Mouse (Mus musculus): ENCODE measurements around the gene Smtn. TPM values are rescaled to one million over a fixed set of nuclear protein-coding genes. Genes with fewer than 3 reads are reported as not detected.

Gene Smtn
- polyA plus RNA-seq, 2 experiments = 59.0 to 79.6 TPM

- Histone ChIP-seq H3K36me3 (ENCODE audit: control insufficient read depth, insufficient read depth, low read length) (no peaks in the 10 kb centered on the region), H3K9ac (ENCODE audit: low read depth, low read length, severe bottlenecking) (no peak overlapping the region), H3K9me3 (ENCODE audit: control insufficient read depth, low read length) (no peaks in the 10 kb centered on the region), H3K4me2 (replicated peaks; ENCODE audit: low read depth, low read length, severe bottlenecking) (no peak overlapping the region), H3K4me1 (ENCODE audit: control insufficient read depth, insufficient read depth, low read length) (peaks cover 14% of the 10 kb centered on the region), H3K27ac (replicated peaks; ENCODE audit: low read depth, low read length) (no peak overlapping the region), H3K27me3 (ENCODE audit: control insufficient read depth, insufficient read depth, low read length) (no peaks in the 10 kb centered on the region), H3K4me3 (replicated peaks; ENCODE audit: low read length) (no peak overlapping the region)
- peak; percentile 65 for DNase-seq (ENCODE audit: low spot score)
- 52% methylated on average over 6 of the region's 6 CpGs for WGBS
- no peak for ATAC-seq (ENCODE audit: low FRiP score, low read depth)
- no peak for TF ChIP-seq POLR2A (IDR thresholded peaks at IDR 0.05; ENCODE audit: borderline replicate concordance, extremely low read depth, insufficient read depth, insufficient read length)
These were observed 7.6 kb upstream of the Smtn start for GRCm38 (mm10) chr11:3547969-3548368.

DNA sequence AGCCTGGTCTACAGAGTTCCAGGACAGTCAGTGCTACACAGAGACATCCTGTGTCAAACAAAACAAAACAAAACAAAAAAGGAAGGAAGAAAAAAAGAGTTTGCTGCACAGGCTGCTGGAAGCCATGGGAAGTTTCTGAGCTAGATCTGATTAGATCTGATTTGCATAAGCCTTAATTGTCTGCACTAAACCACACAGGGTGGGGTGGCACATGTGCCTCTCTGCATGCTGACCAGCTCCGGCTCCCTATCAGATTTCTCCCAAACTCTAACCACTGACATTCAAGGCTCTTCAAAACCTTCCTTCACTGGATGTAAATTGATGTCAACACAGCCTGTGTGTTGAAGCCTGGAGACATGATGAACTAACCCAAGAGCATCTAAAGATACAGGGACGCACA lies 6.6 kb upstream of the Smtn start:
- Histone ChIP-seq H3K4me2 (replicated peaks; ENCODE audit: low read depth, low read length, severe bottlenecking) (no peak overlapping the region), H3K9ac (ENCODE audit: low read depth, low read length, severe bottlenecking) (no peak overlapping the region), H3K27me3 (ENCODE audit: control insufficient read depth, insufficient read depth, low read length) (no peaks in the 10 kb centered on the region), H3K4me1 (ENCODE audit: control insufficient read depth, insufficient read depth, low read length) (peaks cover 18% of the 10 kb centered on the region), H3K27ac (replicated peaks; ENCODE audit: low read depth, low read length) (no peak overlapping the region), H3K9me3 (ENCODE audit: control insufficient read depth, low read length) (no peaks in the 10 kb centered on the region), H3K4me3 (replicated peaks; ENCODE audit: low read length) (no peak overlapping the region), H3K36me3 (ENCODE audit: control insufficient read depth, insufficient read depth, low read length) (no peaks in the 10 kb centered on the region)
- no peak for ATAC-seq (ENCODE audit: low FRiP score, low read depth)
- 95% methylated on average over 2 of the region's 2 CpGs for WGBS
- no peak for TF ChIP-seq POLR2A (IDR thresholded peaks at IDR 0.05; ENCODE audit: borderline replicate concordance, extremely low read depth, insufficient read depth, insufficient read length)
- no peak for DNase-seq (ENCODE audit: low spot score)

GRCm38 (mm10) chr11:3546242-3546562 lies 5.8 kb upstream of the Smtn start:
- no peaks in the 10 kb centered on the region for H3K27me3 ChIP-seq (ENCODE audit: control insufficient read depth, insufficient read depth, low read length)
- peaks cover 18% of the 10 kb centered on the region for H3K4me1 ChIP-seq (ENCODE audit: control insufficient read depth, insufficient read depth, low read length)
- H3K36me3 ChIP-seq (ENCODE audit: control insufficient read depth, insufficient read depth, low read length) = no peaks in the 10 kb centered on the region
- 14% methylated on average over 1 of the region's 1 CpGs for WGBS
- ATAC-seq (ENCODE audit: low FRiP score, low read depth) (no peak), DNase-seq (ENCODE audit: low spot score) (no peak)
- no peak overlapping the region for H3K9ac ChIP-seq (ENCODE audit: low read depth, low read length, severe bottlenecking)
- H3K27ac ChIP-seq (replicated peaks; ENCODE audit: low read depth, low read length) = no peak overlapping the region
- H3K9me3 ChIP-seq (ENCODE audit: control insufficient read depth, low read length) = no peaks in the 10 kb centered on the region
- no peak overlapping the region for H3K4me3 ChIP-seq (replicated peaks; ENCODE audit: low read length)
- no peak for TF ChIP-seq POLR2A (IDR thresholded peaks at IDR 0.05; ENCODE audit: borderline replicate concordance, extremely low read depth, insufficient read depth, insufficient read length)
- no peak overlapping the region for H3K4me2 ChIP-seq (replicated peaks; ENCODE audit: low read depth, low read length, severe bottlenecking)

DNA sequence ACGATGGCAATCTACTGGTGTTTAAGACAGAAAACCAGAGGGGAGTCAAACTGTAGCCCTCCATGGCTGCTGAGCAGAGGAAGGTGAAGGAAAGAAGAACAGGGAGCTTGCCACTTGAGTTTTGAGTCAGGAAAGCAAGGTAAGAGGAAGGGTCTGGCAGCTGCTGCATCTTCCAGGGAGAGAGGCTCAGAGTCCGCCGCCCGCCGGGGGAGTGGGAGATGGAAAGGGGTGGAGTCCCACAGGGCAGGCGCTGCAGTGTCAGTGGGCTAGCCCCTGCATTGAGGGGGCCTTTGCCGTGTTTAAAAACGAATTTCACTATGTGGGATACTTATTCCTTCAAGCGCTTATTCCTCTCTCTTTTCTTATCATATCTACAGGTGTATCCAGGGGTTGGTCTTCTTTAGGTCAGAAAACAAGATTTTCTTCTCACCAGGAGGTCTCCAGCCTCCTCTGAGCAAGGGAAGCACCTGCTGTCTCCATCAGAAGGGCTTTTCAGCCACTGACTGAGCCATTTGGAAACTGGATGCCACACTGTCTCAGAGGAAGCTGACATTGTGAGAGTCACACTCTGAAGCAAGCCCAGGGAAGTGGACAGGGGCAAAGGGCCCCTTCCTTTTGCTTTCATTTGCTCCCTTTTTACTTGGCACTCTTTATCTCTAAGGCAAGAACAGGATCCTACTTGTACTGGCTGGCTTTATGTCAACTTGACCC lies 5.3 kb upstream of the Smtn start:
- Histone ChIP-seq H3K27me3 (ENCODE audit: control insufficient read depth, insufficient read depth, low read length) (no peaks in the 10 kb centered on the region), H3K4me3 (replicated peaks; ENCODE audit: low read length) (no peak overlapping the region), H3K9ac (ENCODE audit: low read depth, low read length, severe bottlenecking) (no peak overlapping the region), H3K4me1 (ENCODE audit: control insufficient read depth, insufficient read depth, low read length) (peaks cover 18% of the 10 kb centered on the region), H3K27ac (replicated peaks; ENCODE audit: low read depth, low read length) (no peak overlapping the region), H3K9me3 (ENCODE audit: control insufficient read depth, low read length) (no peaks in the 10 kb centered on the region), H3K36me3 (ENCODE audit: control insufficient read depth, insufficient read depth, low read length) (no peaks in the 10 kb centered on the region), H3K4me2 (replicated peaks; ENCODE audit: low read depth, low read length, severe bottlenecking) (no peak overlapping the region)
- TF ChIP-seq POLR2A (IDR thresholded peaks at IDR 0.05; ENCODE audit: borderline replicate concordance, extremely low read depth, insufficient read depth, insufficient read length) = no peak
- DNase-seq (ENCODE audit: low spot score) = no peak
- 22% methylated on average over 9 of the region's 9 CpGs for WGBS
- no peak for ATAC-seq (ENCODE audit: low FRiP score, low read depth)

GRCm38 (mm10) chr11:3544409-3544808 lies 4.0 kb upstream of the Smtn start:
- Histone ChIP-seq H3K4me3 (replicated peaks; ENCODE audit: low read length) (no peak overlapping the region), H3K9ac (ENCODE audit: low read depth, low read length, severe bottlenecking) (no peak overlapping the region), H3K9me3 (ENCODE audit: control insufficient read depth, low read length) (no peaks in the 10 kb centered on the region), H3K4me1 (ENCODE audit: control insufficient read depth, insufficient read depth, low read length) (peaks cover 18% of the 10 kb centered on the region), H3K27ac (replicated peaks; ENCODE audit: low read depth, low read length) (no peak overlapping the region), H3K36me3 (ENCODE audit: control insufficient read depth, insufficient read depth, low read length) (no peaks in the 10 kb centered on the region), H3K4me2 (replicated peaks; ENCODE audit: low read depth, low read length, severe bottlenecking) (no peak overlapping the region), H3K27me3 (ENCODE audit: control insufficient read depth, insufficient read depth, low read length) (no peaks in the 10 kb centered on the region)
- DNase-seq (ENCODE audit: low spot score) (no peak), ATAC-seq (ENCODE audit: low FRiP score, low read depth) (no peak)
- no peak for TF ChIP-seq POLR2A (IDR thresholded peaks at IDR 0.05; ENCODE audit: borderline replicate concordance, extremely low read depth, insufficient read depth, insufficient read length)
- 97% methylated on average over 5 of the region's 5 CpGs for WGBS
